Comparison of ENCODE assay signal across 10 mouse cellular contexts in genomic region chr15:41154551-41155151, GRCm38 (mm10).
DNase-seq lines count a peak whose midpoint lies in the region; ATAC-seq lines count a peak whose summit lies in the region.
"Had no signal": no experiment of that assay in that cellular context is flagged by ENCODE, and none has a peak within 500 bp of the region (broad histone marks: within the 10 kb centered on the region; RNA-seq: fewer than 3 reads in every experiment).

No protein-coding gene starts in this region.

- H3K4me2 ChIP-seq in hindbrain, embryonic 14.5 days (replicated peaks) = peak overlapping the region; percentile 61
- peak overlapping the region; percentile 57 for H3K4me2 ChIP-seq in midbrain, embryonic 14.5 days (ENCODE audit: low read length)

- peak; percentile 1 for DNase-seq in kidney, adult 9 months
- DNase-seq in kidney, adult 8-10 months = no peak
- no peak for DNase-seq in embryonic facial prominence, embryonic 10.5 days (ENCODE audit: low spot score)
- DNase-seq in hindbrain, embryonic 14.5 days (ENCODE audit: low spot score) = peak; percentile 51
- peak; percentile 65 for DNase-seq in midbrain, embryonic 14.5 days
- DNase-seq in cerebellum, adult 9-11 months = no peak
- DNase-seq in right cerebral cortex, adult 2 months (ENCODE audit: low spot score in 2 of 2) = no peak
- DNase-seq in gastrocnemius, postnatal 25 days = no peak

- no peak for ATAC-seq in hindbrain, embryonic 14.5 days (ENCODE audit: low FRiP score)
- peak; percentile 9; the same call in 1 of the 2 replicates for ATAC-seq in midbrain, embryonic 14.5 days (ENCODE audit: low FRiP score, low TSS enrichment)

- peak overlapping the region; percentile 44 for H3K9ac ChIP-seq in hindbrain, embryonic 14.5 days
- peak overlapping the region; percentile 38 for H3K9ac ChIP-seq in midbrain, embryonic 14.5 days (replicated peaks; ENCODE audit: low read length)

- peak overlapping the region; percentile 45 for H3K4me3 ChIP-seq in embryonic facial prominence, embryonic 10.5 days
- H3K4me3 ChIP-seq in hindbrain, embryonic 14.5 days (replicated peaks; ENCODE audit: low read length) = peak overlapping the region; percentile 18; the same call in 1 of the 2 replicates
- H3K4me3 ChIP-seq in midbrain, embryonic 14.5 days (replicated peaks; ENCODE audit: low read depth, low read length) = peak overlapping the region; percentile 19
- H3K4me3 ChIP-seq: erythroblast, embryonic 14.5 days had no signal

- no peaks in the 10 kb centered on the region for H3K9me3 ChIP-seq in embryonic facial prominence, embryonic 10.5 days
- H3K9me3 ChIP-seq in hindbrain, embryonic 14.5 days (ENCODE audit: control insufficient read depth, low read length) = no peaks in the 10 kb centered on the region
- no peaks in the 10 kb centered on the region for H3K9me3 ChIP-seq in midbrain, embryonic 14.5 days (ENCODE audit: control insufficient read depth, low read length)
- H3K9me3 ChIP-seq: G1E had no signal

- no peaks in the 10 kb centered on the region for H3K36me3 ChIP-seq in embryonic facial prominence, embryonic 10.5 days (replicated peaks)
- H3K36me3 ChIP-seq in hindbrain, embryonic 14.5 days (replicated peaks; ENCODE audit: control insufficient read depth, insufficient read depth) = no peaks in the 10 kb centered on the region
- no peaks in the 10 kb centered on the region for H3K36me3 ChIP-seq in midbrain, embryonic 14.5 days (ENCODE audit: control insufficient read depth, insufficient read depth, low read length)
- H3K36me3 ChIP-seq: G1E had no signal

- WGBS in embryonic facial prominence, embryonic 10.5 days = 31% methylated on average over 7 of the region's 7 CpGs
- 26% methylated on average over 7 of the region's 7 CpGs for WGBS in hindbrain, embryonic 14.5 days
- 15% methylated on average over 7 of the region's 7 CpGs for WGBS in midbrain, embryonic 14.5 days

- 0 out of 2 replicates have a peak overlapping the region, but pooled peaks have one; percentile 59 for H3K27ac ChIP-seq in embryonic facial prominence, embryonic 10.5 days (replicated peaks)
- H3K27ac ChIP-seq in hindbrain, embryonic 14.5 days = peak overlapping the region; percentile 40
- H3K27ac ChIP-seq in midbrain, embryonic 14.5 days (replicated peaks; ENCODE audit: low read depth, low read length) = peak overlapping the region; percentile 58

- H3K4me1 ChIP-seq in embryonic facial prominence, embryonic 10.5 days = peaks cover 10% of the 10 kb centered on the region
- H3K4me1 ChIP-seq in hindbrain, embryonic 14.5 days (replicated peaks; ENCODE audit: control insufficient read depth, insufficient read depth, low read length) = peaks cover 10% of the 10 kb centered on the region
- peaks cover 14% of the 10 kb centered on the region; the same call in 1 of the 2 replicates for H3K4me1 ChIP-seq in midbrain, embryonic 14.5 days (ENCODE audit: control insufficient read depth, insufficient read depth, low read length)

- no peaks in the 10 kb centered on the region for H3K27me3 ChIP-seq in embryonic facial prominence, embryonic 10.5 days (replicated peaks; ENCODE audit: low read depth, poor library complexity, severe bottlenecking)
- no peaks in the 10 kb centered on the region for H3K27me3 ChIP-seq in hindbrain, embryonic 14.5 days (ENCODE audit: control insufficient read depth, insufficient read depth, low read length)
- H3K27me3 ChIP-seq in midbrain, embryonic 14.5 days (ENCODE audit: control insufficient read depth, insufficient read depth, low read length) = no peaks in the 10 kb centered on the region

Comparison
In these comparisons a context has a peak if more than half of its experiments do, and no peak if none do; other contexts are left out.
1. DNase-seq: peak in kidney, adult 9 months (single experiment), hindbrain, embryonic 14.5 days (single experiment) and midbrain, embryonic 14.5 days (single experiment); none in kidney, adult 8-10 months (0 of 2), embryonic facial prominence, embryonic 10.5 days (single experiment), cerebellum, adult 9-11 months (single experiment), right cerebral cortex, adult 2 months (0 of 2) and gastrocnemius, postnatal 25 days (single experiment).
2. Peak in every context shown above with its lines, with median percentiles within 50 percentile points of each other: H3K27ac ChIP-seq and H3K4me3 ChIP-seq.